Mouse (Mus musculus) liver, adult 2 months (tissue): Measurements from ENCODE around the gene Col4a1.
A peak's percentile ranks its signal among the peaks of the same experiment; 100 is the strongest.

Experiments used
- CTCF ChIP-seq: fragments of 200-500 bp; IDR thresholded peaks from 2 replicates; pipeline ENCODE4 v1.5.1; 2011; ENCODE audit warnings: low read depth, low read length, control low read depth
- POLR2A ChIP-seq: fragments of 200-500 bp; IDR thresholded peaks from 2 replicates; pipeline ENCODE4 v1.6.1; 2011; ENCODE audit warnings: low read length, control low read depth; ENCODE audit not compliant: insufficient read depth; ENCODE audit errors: extremely low read depth

- no peak for TF ChIP-seq POLR2A
- TF ChIP-seq CTCF = peak; percentile 64; the same call in 1 of the 2 replicates
Observed at GRCm38 (mm10) chr8:11215231-11215630, 97.4 kb downstream of the Col4a1 start.
